Mouse (Mus musculus) T-helper 1 cell (primary cell): ENCODE measurements around the gene Ubald2.

Experiments
- in situ Hi-C: fragments of 300-600 bp; cut with MboI, MseI; formaldehyde crosslinking; loops from one replicate; pipeline ENCODE4 v1.15.1; 2025; ENCODE audit warnings: high pct_unique_total_duplicates

Ubald2 gene

GRCm38 (mm10) chr11:116433356-116434286, at the start of gene Ubald2:
Ubald2 (plus strand) TSS chr11:116434094.
- in situ Hi-C loops = no loop called here

GRCm38 (mm10) chr11:116384171-116384570, 49.7 kb upstream of the Ubald2 start:
- in situ Hi-C loops = no loop called here

DNA sequence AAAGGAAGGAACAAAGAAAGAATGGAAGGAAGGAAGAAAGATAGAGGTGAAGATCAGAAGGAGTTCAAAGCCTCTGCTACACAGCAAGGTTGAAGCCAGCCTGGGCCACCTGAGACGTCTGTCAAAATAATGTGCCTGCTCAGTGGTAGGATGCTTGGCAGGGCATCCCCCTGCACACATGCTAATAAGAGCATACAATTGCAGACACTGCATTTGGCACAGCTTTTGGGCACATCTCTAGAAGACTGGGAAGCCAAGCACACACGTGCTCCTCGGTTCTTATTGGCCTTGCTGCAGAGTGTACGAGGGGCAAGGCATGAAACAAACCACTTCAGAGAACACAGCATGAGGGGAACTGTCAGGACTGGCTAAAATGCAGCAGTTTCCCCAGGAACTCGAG, 47.9 kb upstream of the Ubald2 start:
- in situ Hi-C loops = no loop called here

GRCm38 (mm10) chr11:116387086-116388071, 46.5 kb upstream of the Ubald2 start:
- in situ Hi-C loops = no loop called here

- in situ Hi-C loops = no loop called here
These were observed 44.9 kb upstream of the Ubald2 start for GRCm38 (mm10) chr11:116388841-116389480.

- in situ Hi-C loops = loop anchor here (5.0 kb wide), 1 partner anchor 48 kb away; no protein-coding TSS in a partner anchor
These were observed 39.1 kb upstream of the Ubald2 start for GRCm38 (mm10) chr11:116394769-116395168.

GRCm38 (mm10) chr11:116396276-116396933, 37.5 kb upstream of the Ubald2 start:
- in situ Hi-C loops = loop anchor here (5.0 kb wide), 1 partner anchor 46 kb away; no protein-coding TSS in a partner anchor

DNA sequence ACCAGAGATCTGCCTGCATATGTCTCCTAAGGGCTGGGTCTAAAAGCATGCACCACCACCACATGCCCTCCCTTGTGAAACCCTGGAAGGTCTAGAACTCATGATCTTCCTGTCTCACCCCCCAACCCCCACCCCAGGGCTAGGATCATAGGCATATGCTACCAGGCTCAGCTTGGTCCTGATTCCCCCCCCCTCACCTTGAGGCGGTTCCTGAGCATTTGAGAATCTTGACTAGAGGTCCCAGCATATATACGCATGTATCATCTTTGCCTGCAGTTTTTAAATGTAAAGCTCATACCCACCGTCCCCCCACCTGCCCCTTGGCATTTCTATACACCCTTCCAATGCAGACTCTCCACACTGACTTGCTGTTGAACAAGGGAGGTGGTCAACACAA, 37.0 kb upstream of the Ubald2 start:
- in situ Hi-C loops = loop anchor here (5.0 kb wide), 1 partner anchor 45 kb away; no protein-coding TSS in a partner anchor

- in situ Hi-C loops = loop anchor here (5.0 kb wide), 1 partner anchor 45 kb away; no protein-coding TSS in a partner anchor
These were observed 36.2 kb upstream of the Ubald2 start for GRCm38 (mm10) chr11:116397517-116398347.

DNA sequence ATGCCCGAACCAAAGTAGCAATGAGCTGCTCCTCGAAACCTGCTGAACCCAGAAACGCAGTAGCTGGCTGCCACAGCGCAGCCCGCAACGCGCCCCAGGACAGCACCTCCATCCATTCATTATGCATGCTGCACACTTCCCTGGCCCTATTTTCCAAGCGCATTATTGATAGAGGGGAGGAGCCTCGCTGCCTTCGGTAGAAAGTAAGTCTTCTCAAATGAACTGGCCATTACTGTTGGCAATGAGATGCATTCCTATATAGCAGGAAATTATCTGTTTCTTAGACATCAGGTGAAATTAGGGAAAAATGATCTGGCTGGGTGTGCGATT, 35.6 kb upstream of the Ubald2 start:
- in situ Hi-C loops = loop anchor here (5.0 kb wide), 1 partner anchor 44 kb away; no protein-coding TSS in a partner anchor

DNA sequence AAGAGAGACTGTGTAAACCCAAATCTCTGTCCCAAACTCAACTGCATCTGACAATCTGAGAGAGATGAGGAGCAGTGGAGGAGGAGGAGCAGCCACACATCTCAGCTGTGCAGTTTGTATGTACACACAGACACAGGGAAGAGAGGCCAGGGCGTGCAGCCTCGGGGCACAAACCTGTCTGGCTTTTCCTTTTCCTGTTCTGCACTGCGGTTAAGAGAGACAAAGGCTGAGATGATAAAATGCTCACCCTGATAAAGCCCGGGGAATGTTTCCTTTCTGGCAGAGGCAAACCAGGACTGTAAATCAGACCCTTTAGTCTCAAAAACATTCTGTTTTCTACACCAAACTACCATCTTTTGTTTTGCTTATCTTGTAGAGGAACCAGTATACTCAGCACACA, 33.3 kb upstream of the Ubald2 start:
- in situ Hi-C loops = loop anchor here (25.0 kb wide), 1 partner anchor 1837 kb away; the partner anchor contains the start of gene Cyth1

DNA sequence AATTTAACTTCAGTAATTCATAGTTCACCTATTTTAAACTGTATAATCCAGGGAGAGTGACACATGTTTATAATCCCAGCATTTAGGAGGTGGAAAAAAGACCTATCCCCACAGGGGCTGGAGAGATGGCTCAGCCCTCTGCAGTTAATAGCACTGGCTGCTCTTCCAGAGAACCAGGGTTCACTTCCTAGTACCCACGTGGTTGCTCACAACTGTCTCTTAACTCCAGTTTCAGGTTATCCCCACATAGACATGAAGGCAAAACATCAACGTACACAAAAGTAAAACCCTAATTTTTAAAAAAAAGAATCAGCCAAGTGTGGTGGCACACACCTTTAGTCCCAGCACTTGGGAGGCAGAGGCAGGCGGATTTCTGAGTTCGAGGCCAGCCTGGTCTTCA, 28.3 kb upstream of the Ubald2 start:
- in situ Hi-C loops = loop anchor here (25.0 kb wide), 1 partner anchor 1832 kb away; the partner anchor contains the start of gene Cyth1

GRCm38 (mm10) chr11:116406231-116406728, 27.6 kb upstream of the Ubald2 start:
- in situ Hi-C loops = loop anchor here (25.0 kb wide), 1 partner anchor 1831 kb away; the partner anchor contains the start of gene Cyth1

DNA sequence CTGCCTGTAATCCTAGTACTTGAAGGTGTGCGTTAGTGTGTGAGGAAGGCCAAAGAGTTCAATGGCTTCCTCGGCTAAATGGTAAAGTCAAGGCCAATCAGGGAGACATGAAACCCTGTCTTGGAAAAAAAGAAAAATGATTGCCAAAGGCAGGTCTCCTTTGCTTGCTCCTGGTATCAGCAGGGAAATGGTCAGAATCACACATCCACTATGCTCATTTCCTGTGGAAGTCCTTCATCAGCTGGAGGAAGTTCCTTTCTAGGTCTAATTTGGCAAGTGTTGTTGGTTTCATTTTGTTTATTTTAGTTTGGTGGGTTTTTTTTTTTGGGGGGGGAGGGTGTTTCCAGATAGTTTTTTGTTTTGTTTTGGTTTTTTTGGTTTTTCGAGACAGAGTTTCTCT, 24.9 kb upstream of the Ubald2 start:
- in situ Hi-C loops = loop anchor here (25.0 kb wide), 1 partner anchor 1828 kb away; the partner anchor contains the start of gene Cyth1

- in situ Hi-C loops = loop anchor here (10.0 to 25.0 kb wide), 3 partner anchors 894 to 1827 kb away; partner anchors contain the start of gene Cyth1
These were observed 23.5 kb upstream of the Ubald2 start for GRCm38 (mm10) chr11:116410415-116410814.

DNA sequence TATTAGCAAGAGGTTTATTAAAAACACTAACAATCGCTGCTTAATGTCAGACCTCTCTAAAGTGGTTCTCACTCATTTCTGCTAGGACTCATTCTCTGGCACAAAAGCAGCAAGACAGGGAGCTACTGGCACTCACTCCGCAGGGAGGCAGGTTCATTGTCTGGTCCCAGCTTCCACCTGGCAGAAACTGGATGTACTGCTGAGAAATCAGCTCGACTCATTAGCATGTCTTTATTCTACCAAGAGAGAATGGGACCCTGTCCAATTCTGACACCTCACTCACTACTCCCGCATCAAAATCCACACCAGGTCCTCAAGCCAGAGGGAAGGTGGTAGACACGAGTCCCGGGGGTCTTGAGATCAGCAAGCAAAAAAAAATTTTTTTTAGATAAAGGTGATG, 22.3 kb upstream of the Ubald2 start:
- in situ Hi-C loops = loop anchor here (10.0 to 25.0 kb wide), 3 partner anchors 893 to 1826 kb away; partner anchors contain the start of gene Cyth1

GRCm38 (mm10) chr11:116412028-116412827, 21.7 kb upstream of the Ubald2 start:
- in situ Hi-C loops = loop anchor here (10.0 to 25.0 kb wide), 3 partner anchors 893 to 1825 kb away; partner anchors contain the start of gene Cyth1
